In the genomic region with DNA sequence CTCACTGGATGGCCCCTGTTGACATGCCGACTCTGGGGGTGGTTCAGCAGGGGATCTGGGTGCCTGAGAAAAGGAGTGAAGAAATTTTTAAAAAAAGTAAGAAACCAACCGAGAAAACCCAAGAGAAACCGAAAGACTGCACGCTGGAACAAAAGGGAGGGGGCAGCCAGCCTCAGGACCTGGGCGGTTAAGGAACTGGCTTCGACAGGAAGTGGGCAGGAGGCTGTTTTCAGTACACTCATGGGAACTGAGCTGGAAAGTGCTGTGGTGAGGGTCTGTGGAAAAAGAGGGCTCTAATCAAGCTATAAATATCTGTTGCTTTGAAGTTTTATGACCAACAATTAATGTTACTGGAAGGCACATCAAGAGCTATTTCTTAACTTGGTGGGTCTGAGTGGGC, we compare ENCODE assay signal across 13 mouse cellular contexts.
DNase-seq lines count a peak whose midpoint lies in the region; ATAC-seq lines count a peak whose summit lies in the region.
"Had no signal": no experiment of that assay in that cellular context is flagged by ENCODE, and none has a peak within 500 bp of the region (broad histone marks: within the 10 kb centered on the region; RNA-seq: fewer than 3 reads in every experiment).

No protein-coding gene starts in this region.

- H3K27ac ChIP-seq in liver, embryonic 11.5 days (ENCODE audit: low read depth, low read length) = no peak overlapping the region
- H3K27ac ChIP-seq in midbrain, embryonic 15.5 days = no peak overlapping the region
- H3K27ac ChIP-seq: liver, embryonic 13.5 days; neural tube, embryonic 15.5 days had no signal

- no peaks in the 10 kb centered on the region for H3K27me3 ChIP-seq in liver, embryonic 11.5 days (replicated peaks; ENCODE audit: control insufficient read depth, insufficient read depth, low read length)
- no peaks in the 10 kb centered on the region for H3K27me3 ChIP-seq in midbrain, embryonic 15.5 days (replicated peaks)
- H3K27me3 ChIP-seq: liver, embryonic 13.5 days had no signal

- 39% methylated on average over 6 of the region's 6 CpGs for WGBS in liver, embryonic 11.5 days
- WGBS in midbrain, embryonic 15.5 days = 90% methylated on average over 6 of the region's 6 CpGs

- DNase-seq in liver = peak; percentile 20
- DNase-seq in liver, embryonic 11.5 days (ENCODE audit: low spot score) = no peak
- DNase-seq in thymus, postnatal 25 days = peak; percentile 65
- no peak for DNase-seq in left cerebral cortex, postnatal 10 days (ENCODE audit: extremely low spot score in 1 of 2, low spot score in 2 of 2)
- no peak for DNase-seq in cerebellum, adult 11-12 months
- DNase-seq: heart, adult 11 months; heart, postnatal 4 days; liver, embryonic 13.5 days had no signal

- no peak overlapping the region for H3K4me3 ChIP-seq in liver, embryonic 11.5 days (ENCODE audit: low read depth, low read length)
- H3K4me3 ChIP-seq in midbrain, embryonic 15.5 days = no peak overlapping the region
- H3K4me3 ChIP-seq: liver, embryonic 13.5 days; neural tube, embryonic 15.5 days had no signal

- H3K9me3 ChIP-seq in liver, embryonic 11.5 days (ENCODE audit: control insufficient read depth, low read length) = no peaks in the 10 kb centered on the region
- H3K9me3 ChIP-seq in midbrain, embryonic 15.5 days = no peaks in the 10 kb centered on the region
- H3K9me3 ChIP-seq: liver, embryonic 13.5 days; neural tube, embryonic 15.5 days had no signal

- H3K4me2 ChIP-seq in liver, embryonic 11.5 days = no peak overlapping the region
- no peak overlapping the region for H3K4me2 ChIP-seq in midbrain, embryonic 15.5 days
- H3K4me2 ChIP-seq: liver, embryonic 13.5 days; midbrain, embryonic 11.5 days; neural tube, embryonic 15.5 days had no signal

- ATAC-seq in liver, embryonic 11.5 days (replicated peaks; ENCODE audit: low FRiP score) = no peak
- peak; percentile 98 for ATAC-seq in common myeloid progenitor, adult 5-6 weeks (replicated peaks; ENCODE audit: low read depth, poor library complexity, severe bottlenecking)
- ATAC-seq in megakaryocyte progenitor cell, adult 5-6 weeks (replicated peaks; ENCODE audit: poor library complexity) = peak; percentile 98
- ATAC-seq in midbrain, embryonic 15.5 days (replicated peaks) = no peak

- no peaks in the 10 kb centered on the region for H3K4me1 ChIP-seq in liver, embryonic 11.5 days (replicated peaks; ENCODE audit: control insufficient read depth, insufficient read depth, low read length)
- peaks cover 8% of the 10 kb centered on the region; the same call in 1 of the 2 replicates for H3K4me1 ChIP-seq in midbrain, embryonic 15.5 days
- H3K4me1 ChIP-seq: liver, embryonic 13.5 days had no signal

- H3K9ac ChIP-seq in liver, embryonic 11.5 days (ENCODE audit: low read depth, low read length) = no peak overlapping the region
- H3K9ac ChIP-seq in midbrain, embryonic 15.5 days = no peak overlapping the region
- H3K9ac ChIP-seq: liver, embryonic 13.5 days; neural tube, embryonic 15.5 days had no signal

- intact Hi-C loops in left cerebral cortex, postnatal 10 days (cut with DNase I) = no loop called here

- no peaks in the 10 kb centered on the region for H3K36me3 ChIP-seq in liver, embryonic 11.5 days (ENCODE audit: control insufficient read depth, insufficient read depth, low read length)
- no peaks in the 10 kb centered on the region for H3K36me3 ChIP-seq in midbrain, embryonic 15.5 days (replicated peaks)
- H3K36me3 ChIP-seq: liver, embryonic 13.5 days; neural tube, embryonic 15.5 days had no signal

Comparison
In these comparisons a context has a peak if more than half of its experiments do, and no peak if none do; other contexts are left out.
1. DNase-seq: peak in liver (single experiment) and thymus, postnatal 25 days (single experiment); none in liver, embryonic 11.5 days (single experiment), left cerebral cortex, postnatal 10 days (0 of 2) and cerebellum, adult 11-12 months (single experiment).
2. ATAC-seq: peak in common myeloid progenitor, adult 5-6 weeks (single experiment) and megakaryocyte progenitor cell, adult 5-6 weeks (single experiment); none in liver, embryonic 11.5 days (single experiment) and midbrain, embryonic 15.5 days (single experiment).